Mouse (Mus musculus): Measurements from ENCODE around the gene Rgl2.

DNA sequence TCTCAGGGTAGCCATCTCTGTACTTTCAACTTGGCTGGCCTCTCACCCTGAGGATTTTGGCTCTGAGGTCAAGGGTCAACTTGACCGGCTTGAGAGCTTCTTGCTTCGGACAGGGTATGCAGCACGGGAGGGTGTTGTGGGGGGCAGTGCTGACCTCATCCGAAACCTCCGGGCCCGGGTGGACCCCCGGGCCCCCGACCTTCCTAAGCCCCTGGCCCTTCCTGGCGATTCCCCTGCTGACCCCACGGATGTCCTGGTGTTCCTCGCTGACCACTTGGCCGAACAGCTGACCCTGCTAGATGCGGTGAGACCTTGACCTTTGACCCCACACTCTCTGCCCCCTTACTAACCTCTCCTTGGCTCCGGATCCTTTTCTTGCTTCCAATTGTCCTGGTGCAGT lies 3.1 kb downstream of the Rgl2 start:
- TF ChIP-seq POLR2A (IDR thresholded peaks at IDR 0.05; ENCODE audit: borderline replicate concordance, insufficient read depth, low read length): no peak
- no peak for TF ChIP-seq CTCF (IDR thresholded peaks at IDR 0.05; ENCODE audit: borderline replicate concordance, insufficient read depth, low read depth, low read length)

Measured in cerebellum, adult 2 months (tissue).